Mouse (Mus musculus) megakaryocyte, adult 5-6 weeks (primary cell): ENCODE results near the gene Dlgap3. TPM values are rescaled to one million over a fixed set of nuclear protein-coding genes. Genes with fewer than 3 reads are reported as not detected.

Experiments used
- ATAC-seq: 2 replicates; pipeline ENCODE4 v1.8.0; 2016; ENCODE audit warnings: mild to moderate bottlenecking, inconsistent platforms; ENCODE audit not compliant: poor library complexity, severe bottlenecking
- total RNA-seq, 2 experiments: library from RNA; stranded (forward) in 1 of 2; stranded (reverse) in 1 of 2; fragments of 153-499, 151-499 nt in 1 of 2; fragments of 221-1000, 200-1000 nt in 1 of 2; gene quantifications; 2 replicates each; pipeline versions ENCODE4 v1.2.3 to v1.2.4; 2015 to 2017

Dlgap3 gene
- total RNA-seq, 2 experiments from 2014 or later = not detected

- ATAC-seq = no peak
Measured at GRCm38 (mm10) chr4:127174075-127174899, 5.3 kb downstream of the Dlgap3 start.

- no peak for ATAC-seq
Measured at GRCm38 (mm10) chr4:127174900-127175278, 5.9 kb downstream of the Dlgap3 start.

- ATAC-seq = no peak
Measured at GRCm38 (mm10) chr4:127177961-127178360, 9.0 kb downstream of the Dlgap3 start.

GRCm38 (mm10) chr4:127178671-127179070 lies 9.7 kb downstream of the Dlgap3 start:
- no peak for ATAC-seq

- no peak for ATAC-seq
Measured at GRCm38 (mm10) chr4:127179469-127180449, 10.8 kb downstream of the Dlgap3 start.

- ATAC-seq = no peak
Measured at GRCm38 (mm10) chr4:127180450-127180840, 11.4 kb downstream of the Dlgap3 start.

- ATAC-seq = no peak
Measured at GRCm38 (mm10) chr4:127181010-127181409, 12.0 kb downstream of the Dlgap3 start.

GRCm38 (mm10) chr4:127183867-127184266 lies 14.9 kb downstream of the Dlgap3 start:
- no peak for ATAC-seq

- ATAC-seq = no peak
Measured at GRCm38 (mm10) chr4:127190921-127191320, 21.9 kb downstream of the Dlgap3 start.

- no peak for ATAC-seq
Measured at GRCm38 (mm10) chr4:127192704-127193103, 23.7 kb downstream of the Dlgap3 start.

- no peak for ATAC-seq
Measured at GRCm38 (mm10) chr4:127193378-127194155, 24.6 kb downstream of the Dlgap3 start.

GRCm38 (mm10) chr4:127194477-127195269 lies 25.7 kb downstream of the Dlgap3 start:
- ATAC-seq = no peak

- ATAC-seq = no peak
Measured at GRCm38 (mm10) chr4:127198609-127199008, 29.6 kb downstream of the Dlgap3 start.

- no peak for ATAC-seq
Measured at GRCm38 (mm10) chr4:127199406-127199805, 30.4 kb downstream of the Dlgap3 start.

GRCm38 (mm10) chr4:127200164-127200722 lies 31.2 kb downstream of the Dlgap3 start:
- ATAC-seq = no peak

- no peak for ATAC-seq
Measured at GRCm38 (mm10) chr4:127200769-127201617, 32.0 kb downstream of the Dlgap3 start.

- ATAC-seq = no peak
Measured at GRCm38 (mm10) chr4:127203081-127203480, 34.1 kb downstream of the Dlgap3 start.

GRCm38 (mm10) chr4:127211318-127211717 lies 42.3 kb downstream of the Dlgap3 start:
- no peak for ATAC-seq

GRCm38 (mm10) chr4:127214510-127214909 lies 45.5 kb downstream of the Dlgap3 start:
- no peak for ATAC-seq
